Mouse (Mus musculus): ENCODE data around the gene Gng12. TPM values are rescaled to one million over a fixed set of nuclear protein-coding genes. Genes with fewer than 3 reads are reported as not detected.

Gng12 gene
- total RNA-seq, 2 experiments from 2014 or later = 28.0 to 28.9 TPM

DNA sequence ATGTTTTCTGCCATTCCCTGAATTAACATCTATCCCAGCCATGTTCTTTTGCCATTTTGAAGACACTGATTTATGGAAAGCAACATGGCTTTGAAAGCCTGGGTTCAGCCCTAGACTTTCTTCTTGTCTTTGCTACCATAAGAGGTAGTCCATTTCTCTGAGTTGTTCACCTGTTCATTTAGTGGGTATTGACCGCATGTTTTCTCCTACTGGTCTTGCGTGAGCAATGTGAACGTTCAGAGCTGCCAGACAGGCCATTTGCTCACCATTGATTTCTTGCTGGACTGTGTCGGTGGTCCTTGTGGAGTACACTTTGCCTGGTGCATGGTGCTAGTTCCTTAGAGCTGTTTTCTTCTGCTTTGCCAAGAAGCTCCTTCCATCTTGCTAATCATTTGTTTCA, 27.7 kb downstream of the Gng12 start:
- Histone ChIP-seq H3K27ac (no peak overlapping the region), H3K4me3 (no peak overlapping the region)
- DNase-seq = no peak
- TF ChIP-seq CTCF (IDR thresholded peaks at IDR 0.05) = no peak
- intact Hi-C loops (cut with DNase I) = no loop called here

- intact Hi-C loops (cut with DNase I) = no loop called here
- no peak overlapping the region for H3K27ac ChIP-seq
- H3K4me3 ChIP-seq = no peak overlapping the region
- no peak for DNase-seq
- TF ChIP-seq CTCF (IDR thresholded peaks at IDR 0.05) = no peak
Observed at GRCm38 (mm10) chr6:66924315-66924965, 28.2 kb downstream of the Gng12 start.

DNA sequence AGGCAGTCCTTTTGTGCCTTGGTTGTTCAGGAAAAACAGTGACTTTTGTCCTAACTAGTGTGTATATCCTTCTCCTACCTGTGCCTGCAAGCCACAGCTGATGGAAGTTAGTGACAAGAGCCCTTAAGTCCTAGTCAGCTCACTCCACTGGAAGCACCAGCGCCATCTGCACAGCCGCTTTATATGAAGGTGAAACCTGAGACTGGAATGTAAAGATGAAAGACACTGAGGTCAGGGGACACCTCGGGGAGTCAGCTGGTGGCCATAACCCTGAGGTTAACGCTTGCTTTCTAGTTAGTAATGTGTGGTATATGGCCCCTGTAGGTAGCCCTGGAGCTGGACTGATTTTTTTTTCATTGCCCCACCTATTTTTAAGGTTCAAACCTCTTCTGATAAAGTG, 30.1 kb downstream of the Gng12 start:
- no peak overlapping the region for H3K4me3 ChIP-seq
- intact Hi-C loops (cut with DNase I) = no loop called here
- DNase-seq = no peak

GRCm38 (mm10) chr6:66928972-66929645, 32.9 kb downstream of the Gng12 start:
- H3K27ac ChIP-seq = no peak overlapping the region
- no peak for DNase-seq
- no peak overlapping the region for H3K4me3 ChIP-seq
- intact Hi-C loops (cut with DNase I) = no loop called here
- TF ChIP-seq CTCF (IDR thresholded peaks at IDR 0.05) = no peak

More for the DNA sequence above, 30.1 kb downstream of the Gng12 start:
- H3K27ac ChIP-seq = no peak overlapping the region
- TF ChIP-seq CTCF (IDR thresholded peaks at IDR 0.05) = no peak

- H3K27ac ChIP-seq = no peak overlapping the region
- no peak for TF ChIP-seq CTCF (IDR thresholded peaks at IDR 0.05)
- no peak for DNase-seq
- intact Hi-C loops (cut with DNase I) = no loop called here
- H3K4me3 ChIP-seq = no peak overlapping the region
Observed at GRCm38 (mm10) chr6:66929694-66930093, 33.5 kb downstream of the Gng12 start.

DNA sequence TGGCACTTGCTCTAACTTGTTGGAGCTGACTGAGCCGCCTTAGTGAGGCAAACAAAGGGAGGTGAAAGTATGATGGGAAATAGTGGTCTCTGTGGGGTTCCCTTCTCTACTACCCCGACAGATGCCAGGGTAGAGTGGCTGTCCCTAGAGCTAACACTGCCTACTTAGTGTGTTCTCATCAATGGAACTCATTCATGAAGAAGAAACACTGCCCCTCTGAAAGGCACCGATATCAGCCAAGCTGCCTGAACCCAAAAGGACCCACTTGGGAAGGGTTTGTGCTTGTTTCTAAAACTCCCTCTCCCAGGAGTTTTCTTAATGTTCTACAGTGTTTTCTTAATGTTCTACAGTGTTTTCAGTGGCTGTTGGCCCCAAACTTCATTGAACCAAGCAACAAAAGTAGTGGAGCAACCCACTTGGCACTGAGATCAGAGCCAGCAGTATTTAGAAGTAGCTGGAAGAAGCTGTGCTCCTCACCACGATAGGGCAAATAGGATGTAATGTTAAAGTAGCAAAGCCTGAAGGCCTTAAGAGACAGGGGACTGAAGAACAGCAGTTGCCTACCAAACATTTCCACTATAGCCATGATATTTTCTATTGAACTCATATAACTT, 36.1 kb downstream of the Gng12 start:
- intact Hi-C loops (cut with DNase I) = no loop called here
- TF ChIP-seq CTCF (IDR thresholded peaks at IDR 0.05) = no peak
- H3K27ac ChIP-seq = no peak overlapping the region
- DNase-seq = no peak
- H3K4me3 ChIP-seq = no peak overlapping the region

- H3K4me3 ChIP-seq = no peak overlapping the region
- no peak overlapping the region for H3K27ac ChIP-seq
- intact Hi-C loops (cut with DNase I) = no loop called here
- no peak for TF ChIP-seq CTCF (IDR thresholded peaks at IDR 0.05)
- peak; percentile 26 for DNase-seq
Observed at GRCm38 (mm10) chr6:66940656-66941235, 44.5 kb downstream of the Gng12 start.

DNA sequence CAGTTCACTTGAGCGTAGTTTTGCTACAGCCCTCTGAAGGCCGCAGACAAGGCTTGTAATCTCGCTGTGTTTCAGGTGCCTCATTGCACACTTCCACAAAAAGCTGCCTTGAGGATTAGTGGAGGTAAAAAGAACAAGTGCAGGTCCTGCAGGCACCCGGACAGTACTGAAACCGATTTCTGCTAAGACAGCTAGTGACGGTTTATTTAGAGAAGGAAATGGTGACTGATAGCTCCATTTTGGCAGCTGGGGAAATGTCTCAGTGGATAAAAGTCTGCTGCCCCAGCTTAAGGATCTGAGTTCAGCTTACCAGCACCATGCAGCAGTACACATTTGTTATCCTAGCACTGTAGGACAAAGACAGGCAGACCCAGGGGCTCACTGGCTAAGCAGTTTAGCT, 45.6 kb downstream of the Gng12 start:
- DNase-seq = no peak
- TF ChIP-seq CTCF (IDR thresholded peaks at IDR 0.05) = no peak
- peak overlapping the region; percentile 38; the same call in 1 of the 2 replicates for H3K27ac ChIP-seq
- intact Hi-C loops (cut with DNase I) = no loop called here
- no peak overlapping the region for H3K4me3 ChIP-seq

- intact Hi-C loops (cut with DNase I) = no loop called here
Observed at GRCm38 (mm10) chr6:66942826-66943225, 46.6 kb downstream of the Gng12 start.

DNA sequence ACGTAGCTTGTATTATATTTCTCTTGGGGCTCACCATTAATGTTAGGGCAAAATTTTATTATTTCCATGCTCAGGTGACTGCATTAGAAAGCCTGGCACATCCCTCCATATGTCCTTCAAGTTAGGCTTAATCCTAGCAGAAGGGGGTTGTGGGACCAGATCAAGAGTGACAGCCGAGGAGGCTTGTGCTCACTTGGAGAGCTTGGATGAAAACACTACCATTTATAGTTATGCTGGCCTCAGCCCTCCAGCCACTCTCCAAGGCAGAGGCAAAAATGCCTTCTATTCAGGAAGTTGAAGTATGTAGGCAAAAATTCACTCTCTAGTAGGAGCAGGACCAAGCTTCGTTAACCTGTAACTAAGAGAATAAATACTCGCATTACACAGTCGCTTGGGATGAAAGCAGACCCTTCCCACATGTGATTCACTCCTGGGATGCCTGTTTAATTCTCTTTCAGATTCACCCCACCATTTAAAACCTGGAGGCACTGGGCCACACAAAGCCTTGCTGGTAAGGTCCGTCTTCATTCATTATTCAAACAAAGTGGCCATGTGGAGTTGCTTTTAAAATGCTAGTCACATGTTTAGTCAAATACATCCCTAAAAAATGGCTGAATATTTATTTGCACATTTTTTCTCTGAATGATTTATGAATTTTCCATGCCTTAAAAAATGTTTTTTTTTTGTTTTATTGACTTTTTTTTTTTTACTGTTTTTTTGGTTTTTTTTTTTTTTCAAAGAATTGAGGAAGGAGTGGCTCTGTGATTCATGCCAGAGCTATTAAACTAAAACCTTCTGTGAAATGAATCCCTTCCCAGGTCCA, 47.4 kb downstream of the Gng12 start:
- Histone ChIP-seq H3K27ac (0 out of 2 replicates have a peak overlapping the region, but pooled peaks have one; percentile 10), H3K4me3 (no peak overlapping the region)
- TF ChIP-seq CTCF (IDR thresholded peaks at IDR 0.05) = no peak
- DNase-seq = no peak
- intact Hi-C loops (cut with DNase I) = no loop called here

More at GRCm38 (mm10) chr6:66942826-66943225, 46.6 kb downstream of the Gng12 start:
- Histone ChIP-seq H3K27ac (no peak overlapping the region), H3K4me3 (no peak overlapping the region)
- no peak for DNase-seq
- TF ChIP-seq CTCF (IDR thresholded peaks at IDR 0.05) = no peak

- DNase-seq = no peak
- intact Hi-C loops (cut with DNase I) = no loop called here
- TF ChIP-seq CTCF (IDR thresholded peaks at IDR 0.05) = no peak
Observed at GRCm38 (mm10) chr6:66944190-66945003, 48.2 kb downstream of the Gng12 start.

GRCm38 (mm10) chr6:66945004-66945356, 48.8 kb downstream of the Gng12 start:
- intact Hi-C loops (cut with DNase I) = no loop called here
- no peak for TF ChIP-seq CTCF (IDR thresholded peaks at IDR 0.05)
- Histone ChIP-seq H3K27ac (no peak overlapping the region), H3K4me3 (no peak overlapping the region)
- no peak for DNase-seq

More at GRCm38 (mm10) chr6:66944190-66945003, 48.2 kb downstream of the Gng12 start:
- no peak overlapping the region for H3K4me3 ChIP-seq
- peak overlapping the region; percentile 6; the same call in 1 of the 2 replicates for H3K27ac ChIP-seq
